Mouse (Mus musculus): ENCODE data around the gene Saa3. TPM values are rescaled to one million over a fixed set of nuclear protein-coding genes. Genes with fewer than 3 reads are reported as not detected.
"Not testable (repeated sequence)": the region's sequence is repeated elsewhere in the genome, so short reads cannot be mapped to it uniquely, and the experiment has no call there.

Gene Saa3
- 0.06 and 0.24 TPM in 2 replicates for polyA plus RNA-seq (2016; fragmentation: Nextera tagmentation; extraction: Ambion mirVana)

GRCm38 (mm10) chr7:46715600-46715999 lies at the start of gene Saa3:
Gene Saa3 (minus strand): TSS chr7:46715700.
- H3K36me3 ChIP-seq (replicated peaks), result no peaks in the 10 kb centered on the region
- no peak within 1 kb of the TSS for H3K27ac ChIP-seq
- peaks cover 6% of the 10 kb centered on the region; the same call in 1 of the 2 replicates for H3K27me3 ChIP-seq (ENCODE audit: poor library complexity, severe bottlenecking)
- no peak for DNase-seq (ENCODE audit: extremely low spot score, low spot score)
- WGBS, result 90% methylated on average over 5 of the region's 5 CpGs
- H3K4me3 ChIP-seq, result no peak within 1 kb of the TSS
- H3K9me3 ChIP-seq, result no peaks in the 10 kb centered on the region
- no peaks in the 10 kb centered on the region for H3K4me1 ChIP-seq

GRCm38 (mm10) chr7:46764672-46765071 lies 49.2 kb upstream of the Saa3 start:
- Histone ChIP-seq H3K36me3 (replicated peaks) (peaks cover 96% of the 10 kb centered on the region), H3K4me1 (no peaks in the 10 kb centered on the region), H3K4me3 (no peak overlapping the region), H3K27ac (no peak overlapping the region), H3K27me3 (ENCODE audit: poor library complexity, severe bottlenecking) (no peaks in the 10 kb centered on the region), H3K9me3 (no peaks in the 10 kb centered on the region)
- 88% methylated on average over 8 of the region's 8 CpGs for WGBS
- DNase-seq (ENCODE audit: extremely low spot score, low spot score), result no peak

- Histone ChIP-seq H3K27ac (no peak overlapping the region), H3K36me3 (replicated peaks) (peaks cover 79% of the 10 kb centered on the region), H3K4me3 (no peak overlapping the region), H3K27me3 (ENCODE audit: poor library complexity, severe bottlenecking) (no peaks in the 10 kb centered on the region), H3K4me1 (no peaks in the 10 kb centered on the region), H3K9me3 (no peaks in the 10 kb centered on the region)
- WGBS, result 95% methylated on average over 5 of the region's 5 CpGs
- no peak for DNase-seq (ENCODE audit: extremely low spot score, low spot score)
These were observed 47.1 kb upstream of the Saa3 start for GRCm38 (mm10) chr7:46762601-46763000.

- Histone ChIP-seq H3K9me3 (no peaks in the 10 kb centered on the region), H3K27ac (no peak overlapping the region), H3K27me3 (ENCODE audit: poor library complexity, severe bottlenecking) (no peaks in the 10 kb centered on the region), H3K4me3 (no peak overlapping the region), H3K36me3 (replicated peaks) (peaks cover 65% of the 10 kb centered on the region), H3K4me1 (no peaks in the 10 kb centered on the region)
- DNase-seq (ENCODE audit: extremely low spot score, low spot score), result no peak
- 74% methylated on average over 11 of the region's 11 CpGs for WGBS
These were observed 45.7 kb upstream of the Saa3 start for GRCm38 (mm10) chr7:46761049-46761795.

GRCm38 (mm10) chr7:46751490-46751889 lies 36.0 kb upstream of the Saa3 start, which contains the start of gene Saa2:
Gene Saa2 (plus strand): TSS chr7:46751790.
- Histone ChIP-seq H3K4me1 (0 out of 2 replicates have a peak, but pooled peaks cover 6% of the 10 kb centered on the region), H3K36me3 (replicated peaks) (no peaks in the 10 kb centered on the region), H3K27ac (no peak within 1 kb of the TSS), H3K4me3 (no peak within 1 kb of the TSS), H3K27me3 (ENCODE audit: poor library complexity, severe bottlenecking) (no peaks in the 10 kb centered on the region), H3K9me3 (no peaks in the 10 kb centered on the region)
- DNase-seq (ENCODE audit: extremely low spot score, low spot score), result no peak
- 82% methylated on average over 3 of the region's 3 CpGs for WGBS

- Histone ChIP-seq H3K27me3 (ENCODE audit: poor library complexity, severe bottlenecking) (no peaks in the 10 kb centered on the region), H3K9me3 (no peaks in the 10 kb centered on the region), H3K4me1 (0 out of 2 replicates have a peak, but pooled peaks cover 6% of the 10 kb centered on the region), H3K27ac (no peak overlapping the region), H3K36me3 (replicated peaks) (no peaks in the 10 kb centered on the region), H3K4me3 (no peak overlapping the region)
- 62% methylated on average over 3 of the region's 3 CpGs for WGBS
- no peak for DNase-seq (ENCODE audit: extremely low spot score, low spot score)
These were observed 33.0 kb upstream of the Saa3 start for GRCm38 (mm10) chr7:46748459-46748858.

GRCm38 (mm10) chr7:46746381-46746780 lies 30.9 kb upstream of the Saa3 start:
- Histone ChIP-seq H3K27ac (no peak overlapping the region), H3K4me3 (no peak overlapping the region), H3K27me3 (ENCODE audit: poor library complexity, severe bottlenecking) (no peaks in the 10 kb centered on the region), H3K4me1 (0 out of 2 replicates have a peak, but pooled peaks cover 3% of the 10 kb centered on the region), H3K9me3 (no peaks in the 10 kb centered on the region), H3K36me3 (replicated peaks) (no peaks in the 10 kb centered on the region)
- WGBS, result 89% methylated on average over 7 of the region's 7 CpGs
- no peak for DNase-seq (ENCODE audit: extremely low spot score, low spot score)

- H3K4me1 ChIP-seq, result 0 out of 2 replicates have a peak, but pooled peaks cover 3% of the 10 kb centered on the region
- H3K36me3 ChIP-seq (replicated peaks), result no peaks in the 10 kb centered on the region
- WGBS, result 80% methylated on average over 3 of the region's 3 CpGs
- no peak overlapping the region for H3K4me3 ChIP-seq
- no peak overlapping the region for H3K27ac ChIP-seq
- no peaks in the 10 kb centered on the region for H3K27me3 ChIP-seq (ENCODE audit: poor library complexity, severe bottlenecking)
- no peaks in the 10 kb centered on the region for H3K9me3 ChIP-seq
- no peak for DNase-seq (ENCODE audit: extremely low spot score, low spot score)
These were observed 30.3 kb upstream of the Saa3 start for GRCm38 (mm10) chr7:46745816-46746215.

GRCm38 (mm10) chr7:46742880-46743279 lies 27.4 kb upstream of the Saa3 start, which contains the start of gene Saa1:
Gene Saa1 (minus strand): TSS chr7:46742980.
- not testable (repeated sequence) for DNase-seq (ENCODE audit: extremely low spot score, low spot score); H3K27ac ChIP-seq; H3K27me3 ChIP-seq (ENCODE audit: poor library complexity, severe bottlenecking); H3K36me3 ChIP-seq (replicated peaks); H3K9me3 ChIP-seq; H3K4me1 ChIP-seq; H3K4me3 ChIP-seq
- 95% methylated on average over 3 of the region's 3 CpGs for WGBS

- not testable (repeated sequence) for H3K36me3 ChIP-seq (replicated peaks); H3K27ac ChIP-seq; H3K4me3 ChIP-seq; H3K9me3 ChIP-seq; H3K4me1 ChIP-seq; DNase-seq (ENCODE audit: extremely low spot score, low spot score); H3K27me3 ChIP-seq (ENCODE audit: poor library complexity, severe bottlenecking)
- WGBS, result 83% methylated on average over 5 of the region's 5 CpGs
These were observed 24.5 kb upstream of the Saa3 start for GRCm38 (mm10) chr7:46740041-46740440.

- Histone ChIP-seq H3K27ac (no peak overlapping the region), H3K4me1 (no peaks in the 10 kb centered on the region), H3K4me3 (no peak overlapping the region), H3K36me3 (replicated peaks) (no peaks in the 10 kb centered on the region), H3K27me3 (ENCODE audit: poor library complexity, severe bottlenecking) (no peaks in the 10 kb centered on the region), H3K9me3 (no peaks in the 10 kb centered on the region)
- 88% methylated on average over 12 of the region's 12 CpGs for WGBS
- no peak for DNase-seq (ENCODE audit: extremely low spot score, low spot score)
These were observed 23.3 kb upstream of the Saa3 start for GRCm38 (mm10) chr7:46738561-46739460.

- no peak overlapping the region for H3K4me3 ChIP-seq
- no peak for DNase-seq (ENCODE audit: extremely low spot score, low spot score)
- 87% methylated on average over 2 of the region's 2 CpGs for whole genome bisulfite sequencing
- H3K4me1 ChIP-seq, result no peaks in the 10 kb centered on the region
- H3K27ac ChIP-seq, result no peak overlapping the region
- no peaks in the 10 kb centered on the region for H3K27me3 ChIP-seq (ENCODE audit: poor library complexity, severe bottlenecking)
- no peaks in the 10 kb centered on the region for H3K36me3 ChIP-seq (replicated peaks)
- H3K9me3 ChIP-seq, result no peaks in the 10 kb centered on the region
These were observed 19.5 kb upstream of the Saa3 start for GRCm38 (mm10) chr7:46734983-46735382.

- WGBS, result 87% methylated on average over 4 of the region's 4 CpGs
- Histone ChIP-seq H3K36me3 (replicated peaks) (no peaks in the 10 kb centered on the region), H3K4me3 (no peak within 1 kb of the TSS), H3K4me1 (no peaks in the 10 kb centered on the region), H3K27ac (no peak within 1 kb of the TSS), H3K27me3 (ENCODE audit: poor library complexity, severe bottlenecking) (no peaks in the 10 kb centered on the region), H3K9me3 (no peaks in the 10 kb centered on the region)
- no peak for DNase-seq (ENCODE audit: extremely low spot score, low spot score)
These were observed 17.0 kb upstream of the Saa3 start, which contains the start of gene Saa4 for GRCm38 (mm10) chr7:46732458-46732857. Gene Saa4 (minus strand): TSS chr7:46732603.
